Mouse (Mus musculus) kidney, adult 9 months (tissue): ENCODE results near the gene Lipt2.

Experiments used
- DNase-seq: peaks from one replicate; pipeline ENCODE4 v3.0.0; 2022

The Lipt2 gene

GRCm38 (mm10) chr7:100159105-100159841 lies at the start of gene Lipt2:
Gene Lipt2, plus strand, starts transcription at chr7:100159277.
- DNase-seq: peak; percentile 97

- no peak for DNase-seq
Measured at GRCm38 (mm10) chr7:100111506-100111905, 47.6 kb upstream of the Lipt2 start.

- no peak for DNase-seq
Measured at GRCm38 (mm10) chr7:100113821-100114220, 45.3 kb upstream of the Lipt2 start.

- peak; percentile 28 for DNase-seq
Measured at GRCm38 (mm10) chr7:100114279-100114678, 44.8 kb upstream of the Lipt2 start.

- no peak for DNase-seq
Measured at GRCm38 (mm10) chr7:100120791-100121261, 38.3 kb upstream of the Lipt2 start.

GRCm38 (mm10) chr7:100121376-100121789 lies 37.7 kb upstream of the Lipt2 start, which contains the start of gene Pold3:
Gene Pold3, minus strand, starts transcription at chr7:100121565.
- DNase-seq: peak; percentile 99

GRCm38 (mm10) chr7:100123486-100123885 lies 35.6 kb upstream of the Lipt2 start:
- DNase-seq: peak; percentile 28

GRCm38 (mm10) chr7:100124211-100124610 lies 34.9 kb upstream of the Lipt2 start:
- DNase-seq: peak; percentile 43

GRCm38 (mm10) chr7:100125166-100125565 lies 33.9 kb upstream of the Lipt2 start:
- DNase-seq: no peak

- no peak for DNase-seq
Measured at GRCm38 (mm10) chr7:100126514-100126913, 32.6 kb upstream of the Lipt2 start.

- DNase-seq: no peak
Measured at GRCm38 (mm10) chr7:100128262-100129041, 30.6 kb upstream of the Lipt2 start.

GRCm38 (mm10) chr7:100130592-100130991 lies 28.5 kb upstream of the Lipt2 start:
- no peak for DNase-seq

GRCm38 (mm10) chr7:100132379-100132778 lies 26.7 kb upstream of the Lipt2 start:
- no peak for DNase-seq

- DNase-seq: peak; percentile 67
Measured at GRCm38 (mm10) chr7:100137038-100137437, 22.0 kb upstream of the Lipt2 start.

- DNase-seq: no peak
Measured at GRCm38 (mm10) chr7:100138075-100138474, 21.0 kb upstream of the Lipt2 start.

- DNase-seq: no peak
Measured at GRCm38 (mm10) chr7:100140591-100140990, 18.5 kb upstream of the Lipt2 start.

GRCm38 (mm10) chr7:100148586-100148985 lies 10.5 kb upstream of the Lipt2 start:
- DNase-seq: no peak

- DNase-seq: peak; percentile 23
Measured at GRCm38 (mm10) chr7:100150086-100150485, 9.0 kb upstream of the Lipt2 start.

GRCm38 (mm10) chr7:100150626-100151025 lies 8.5 kb upstream of the Lipt2 start:
- DNase-seq: no peak

- DNase-seq: no peak
Measured at GRCm38 (mm10) chr7:100157669-100158068, 1.4 kb upstream of the Lipt2 start.

- DNase-seq: no peak
Measured at GRCm38 (mm10) chr7:100160006-100160405, 929 bp downstream of the Lipt2 start.

- no peak for DNase-seq
Measured at GRCm38 (mm10) chr7:100163506-100163905, 4.4 kb downstream of the Lipt2 start.

- peak; percentile 26 for DNase-seq
Measured at GRCm38 (mm10) chr7:100168654-100169053, 9.6 kb downstream of the Lipt2 start.

GRCm38 (mm10) chr7:100170756-100171155 lies 11.7 kb downstream of the Lipt2 start:
- no peak for DNase-seq
